Mouse (Mus musculus): ENCODE data around the gene Dcps. TPM values are rescaled to one million over a fixed set of nuclear protein-coding genes. Genes with fewer than 3 reads are reported as not detected.

Dcps gene
- total and polyA plus RNA-seq, 3 experiments: 39.1 to 84.2 (median 53.4) TPM

DNA sequence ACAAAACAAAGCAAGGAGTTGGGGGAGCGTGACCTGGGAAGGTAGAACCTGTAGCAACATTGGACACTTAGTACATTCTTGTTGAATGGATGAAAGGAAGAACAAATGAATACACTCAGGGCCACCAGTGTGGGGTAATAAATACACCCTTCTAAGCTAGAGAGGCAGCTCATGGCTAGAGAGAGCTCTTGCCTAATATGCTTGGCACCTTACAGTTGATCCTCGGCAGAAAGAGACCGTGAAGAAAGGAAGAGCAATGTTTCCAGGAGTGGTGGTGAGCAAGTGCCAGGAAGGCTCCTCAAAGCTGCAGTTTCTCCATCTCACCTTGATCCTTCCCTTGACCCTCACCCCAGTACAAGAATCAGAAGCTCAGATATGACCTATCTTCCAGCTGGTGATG lies 47.3 kb downstream of the Dcps start:
- ATAC-seq (ENCODE audit: extremely low read depth, insufficient number of reproducible peaks, low FRiP score, poor library complexity, severe bottlenecking): no peak
- H3K36me3 ChIP-seq (replicated peaks): peaks cover 94% of the 10 kb centered on the region
- no peaks in the 10 kb centered on the region for H3K9me3 ChIP-seq (replicated peaks)
- H3K4me1 ChIP-seq (ENCODE audit: insufficient read depth, low read depth, low read length): peaks cover 22% of the 10 kb centered on the region
- TF ChIP-seq GATA1 (IDR thresholded peaks at IDR 0.05; ENCODE audit: borderline replicate concordance, low read length): no peak
- no peak for TF ChIP-seq GATA2 (IDR thresholded peaks at IDR 0.05; ENCODE audit: borderline replicate concordance, low read depth, low read length)
- no peak for TF ChIP-seq CTCF (IDR thresholded peaks at IDR 0.05; ENCODE audit: low read depth, low read length)
- TF ChIP-seq TAL1 (conservative IDR thresholded peaks at IDR 0.05; ENCODE audit: low read depth, low read length): no peak
- no peak for TF ChIP-seq POLR2AphosphoS5 (IDR thresholded peaks at IDR 0.05; ENCODE audit: insufficient replicate concordance, low read depth, low read length)
- no peak for DNase-seq (ENCODE audit: low spot score)
- no peaks in the 10 kb centered on the region for H3K27me3 ChIP-seq (ENCODE audit: insufficient read depth, low read length)
- H3K4me3 ChIP-seq (ENCODE audit: low read depth, low read length): no peak overlapping the region

DNA sequence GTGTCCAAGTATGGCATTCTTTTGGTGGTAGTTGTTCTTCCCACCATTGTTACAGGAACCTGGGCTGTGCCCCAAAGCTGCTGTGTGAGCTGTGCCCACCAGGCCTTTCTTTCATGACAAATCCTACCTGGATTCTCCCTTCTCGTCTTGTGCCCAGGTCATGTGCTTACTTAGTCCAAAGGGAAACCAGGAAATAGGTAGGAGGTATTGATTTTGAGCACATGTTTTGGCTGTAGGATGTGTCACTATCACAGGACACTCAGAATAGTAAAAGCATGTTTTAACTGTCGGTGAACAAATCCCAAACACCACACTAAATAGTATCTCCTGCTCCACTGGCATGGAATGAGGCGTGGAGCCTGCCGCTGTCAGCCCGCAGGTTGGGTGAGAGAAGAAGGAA lies 48.3 kb downstream of the Dcps start:
- ATAC-seq (ENCODE audit: extremely low read depth, insufficient number of reproducible peaks, low FRiP score, poor library complexity, severe bottlenecking): no peak
- no peaks in the 10 kb centered on the region for H3K27me3 ChIP-seq (ENCODE audit: insufficient read depth, low read length)
- peaks cover 32% of the 10 kb centered on the region for H3K4me1 ChIP-seq (ENCODE audit: insufficient read depth, low read depth, low read length)
- TF ChIP-seq GATA1 (IDR thresholded peaks at IDR 0.05; ENCODE audit: borderline replicate concordance, low read length): no peak
- no peak for TF ChIP-seq POLR2AphosphoS5 (IDR thresholded peaks at IDR 0.05; ENCODE audit: insufficient replicate concordance, low read depth, low read length)
- TF ChIP-seq GATA2 (IDR thresholded peaks at IDR 0.05; ENCODE audit: borderline replicate concordance, low read depth, low read length): no peak
- no peak for TF ChIP-seq TAL1 (conservative IDR thresholded peaks at IDR 0.05; ENCODE audit: low read depth, low read length)
- no peak for TF ChIP-seq CTCF (IDR thresholded peaks at IDR 0.05; ENCODE audit: low read depth, low read length)
- no peak overlapping the region for H3K4me3 ChIP-seq (ENCODE audit: low read depth, low read length)
- DNase-seq (ENCODE audit: low spot score): no peak
- H3K9me3 ChIP-seq (replicated peaks): no peaks in the 10 kb centered on the region
- peaks cover 93% of the 10 kb centered on the region for H3K36me3 ChIP-seq (replicated peaks)

GRCm38 (mm10) chr9:35127147-35127546 lies 48.7 kb downstream of the Dcps start:
- Histone ChIP-seq H3K4me1 (ENCODE audit: insufficient read depth, low read depth, low read length) (peaks cover 37% of the 10 kb centered on the region), H3K9me3 (replicated peaks) (no peaks in the 10 kb centered on the region), H3K4me3 (ENCODE audit: low read depth, low read length) (no peak overlapping the region), H3K27me3 (ENCODE audit: insufficient read depth, low read length) (no peaks in the 10 kb centered on the region), H3K36me3 (replicated peaks) (peaks cover 93% of the 10 kb centered on the region)
- DNase-seq (ENCODE audit: low spot score): no peak
- no peak for ATAC-seq (ENCODE audit: extremely low read depth, insufficient number of reproducible peaks, low FRiP score, poor library complexity, severe bottlenecking)
- TF ChIP-seq TAL1 (conservative IDR thresholded peaks at IDR 0.05; ENCODE audit: low read depth, low read length) (no peak), POLR2AphosphoS5 (IDR thresholded peaks at IDR 0.05; ENCODE audit: insufficient replicate concordance, low read depth, low read length) (no peak), GATA2 (IDR thresholded peaks at IDR 0.05; ENCODE audit: borderline replicate concordance, low read depth, low read length) (no peak), CTCF (IDR thresholded peaks at IDR 0.05; ENCODE audit: low read depth, low read length) (no peak), GATA1 (IDR thresholded peaks at IDR 0.05; ENCODE audit: borderline replicate concordance, low read length) (no peak)

- TF ChIP-seq POLR2AphosphoS5 (IDR thresholded peaks at IDR 0.05; ENCODE audit: insufficient replicate concordance, low read depth, low read length) (no peak), TAL1 (conservative IDR thresholded peaks at IDR 0.05; ENCODE audit: low read depth, low read length) (no peak), CTCF (IDR thresholded peaks at IDR 0.05; ENCODE audit: low read depth, low read length) (no peak), GATA1 (IDR thresholded peaks at IDR 0.05; ENCODE audit: borderline replicate concordance, low read length) (no peak), GATA2 (IDR thresholded peaks at IDR 0.05; ENCODE audit: borderline replicate concordance, low read depth, low read length) (no peak)
- Histone ChIP-seq H3K4me3 (ENCODE audit: low read depth, low read length) (peak overlapping the region; percentile 38; the same call in 1 of the 2 replicates), H3K4me1 (ENCODE audit: insufficient read depth, low read depth, low read length) (peaks cover 58% of the 10 kb centered on the region), H3K27me3 (ENCODE audit: insufficient read depth, low read length) (no peaks in the 10 kb centered on the region), H3K9me3 (replicated peaks) (no peaks in the 10 kb centered on the region; the same call in 1 of the 2 replicates), H3K36me3 (replicated peaks) (peaks cover 92% of the 10 kb centered on the region)
- ATAC-seq (ENCODE audit: extremely low read depth, insufficient number of reproducible peaks, low FRiP score, poor library complexity, severe bottlenecking): no peak
- no peak for DNase-seq (ENCODE audit: low spot score)
Observed at GRCm38 (mm10) chr9:35124678-35124955, 51.2 kb downstream of the Dcps start.

GRCm38 (mm10) chr9:35123804-35124677 lies 51.8 kb downstream of the Dcps start:
- DNase-seq (ENCODE audit: low spot score): peak; percentile 47
- Histone ChIP-seq H3K4me3 (ENCODE audit: low read depth, low read length) (peak overlapping the region; percentile 38; the same call in 1 of the 2 replicates), H3K36me3 (replicated peaks) (peaks cover 92% of the 10 kb centered on the region), H3K9me3 (replicated peaks) (no peaks in the 10 kb centered on the region; the same call in 1 of the 2 replicates), H3K4me1 (ENCODE audit: insufficient read depth, low read depth, low read length) (peaks cover 64% of the 10 kb centered on the region), H3K27me3 (ENCODE audit: insufficient read depth, low read length) (no peaks in the 10 kb centered on the region)
- ATAC-seq (ENCODE audit: extremely low read depth, insufficient number of reproducible peaks, low FRiP score, poor library complexity, severe bottlenecking): peak; percentile 41
- TF ChIP-seq GATA1 (IDR thresholded peaks at IDR 0.05; ENCODE audit: borderline replicate concordance, low read length) (no peak), TAL1 (conservative IDR thresholded peaks at IDR 0.05; ENCODE audit: low read depth, low read length) (no peak), POLR2AphosphoS5 (IDR thresholded peaks at IDR 0.05; ENCODE audit: insufficient replicate concordance, low read depth, low read length) (no peak), GATA2 (IDR thresholded peaks at IDR 0.05; ENCODE audit: borderline replicate concordance, low read depth, low read length) (no peak)

- ATAC-seq (ENCODE audit: extremely low read depth, insufficient number of reproducible peaks, low FRiP score, poor library complexity, severe bottlenecking): no peak
- peaks cover 70% of the 10 kb centered on the region for H3K4me1 ChIP-seq (ENCODE audit: insufficient read depth, low read depth, low read length)
- no peak for TF ChIP-seq POLR2AphosphoS5 (IDR thresholded peaks at IDR 0.05; ENCODE audit: insufficient replicate concordance, low read depth, low read length)
- no peak for TF ChIP-seq TAL1 (conservative IDR thresholded peaks at IDR 0.05; ENCODE audit: low read depth, low read length)
- TF ChIP-seq GATA1 (IDR thresholded peaks at IDR 0.05; ENCODE audit: borderline replicate concordance, low read length): no peak
- TF ChIP-seq CTCF (IDR thresholded peaks at IDR 0.05; ENCODE audit: low read depth, low read length): no peak
- no peak for TF ChIP-seq GATA2 (IDR thresholded peaks at IDR 0.05; ENCODE audit: borderline replicate concordance, low read depth, low read length)
- H3K36me3 ChIP-seq (replicated peaks): peaks cover 90% of the 10 kb centered on the region
- peak overlapping the region; percentile 38; the same call in 1 of the 2 replicates for H3K4me3 ChIP-seq (ENCODE audit: low read depth, low read length)
- no peaks in the 10 kb centered on the region for H3K27me3 ChIP-seq (ENCODE audit: insufficient read depth, low read length)
- H3K9me3 ChIP-seq (replicated peaks): no peaks in the 10 kb centered on the region; the same call in 1 of the 2 replicates
- no peak for DNase-seq (ENCODE audit: low spot score)
Observed at GRCm38 (mm10) chr9:35123456-35123803, 52.4 kb downstream of the Dcps start.

Data from G1E (cell line).